Mouse (Mus musculus): ENCODE measurements around the gene Dusp8. TPM values are rescaled to one million over a fixed set of nuclear protein-coding genes. Genes with fewer than 3 reads are reported as not detected.

Gene Dusp8
- polyA plus RNA-seq (2015; fragmentation: Illumina TruSeq; extraction: RNeasy Lipid Tissue Mini Kit (QIAGEN cat#74804); ENCODE audit: low read depth, low replicate concordance) = 63.5 TPM

GRCm38 (mm10) chr7:142095183-142095931 lies at the start of gene Dusp8:
Dusp8 (minus strand) TSS chr7:142095843.

GRCm38 (mm10) chr7:142144507-142144906 lies 48.9 kb upstream of the Dusp8 start, which contains the start of gene Gm45337:
Gm45337 (minus strand) TSS chr7:142144607.

GRCm38 (mm10) chr7:142135934-142136333 lies 40.3 kb upstream of the Dusp8 start, which contains the start of gene Gm39115:
Gm39115 (minus strand) TSS chr7:142136034.

DNA sequence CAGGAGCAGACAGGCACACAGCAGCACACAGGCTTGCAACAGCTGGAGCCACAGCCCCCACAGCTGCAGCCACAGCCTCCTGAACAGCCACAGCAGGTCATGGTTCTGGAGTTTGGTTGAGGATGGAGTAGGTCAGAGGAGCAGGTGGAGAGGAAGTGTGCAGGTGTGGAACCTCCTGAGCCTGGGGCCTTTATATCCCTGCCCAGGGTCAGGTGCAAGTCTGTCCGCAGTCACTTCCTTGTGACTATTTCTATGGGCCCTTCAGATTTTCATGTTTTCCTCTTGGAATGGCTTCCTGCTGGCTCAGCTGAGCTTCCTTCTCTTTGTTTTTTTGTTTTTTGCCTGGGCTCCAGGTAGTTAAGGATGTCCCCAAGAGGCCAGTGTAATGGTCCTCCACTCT lies 25.0 kb upstream of the Dusp8 start, which contains the start of gene Gm45618:
Gene Gm45618, minus strand, starts transcription at position 101 of the 400 bp plus-strand sequence.

DNA sequence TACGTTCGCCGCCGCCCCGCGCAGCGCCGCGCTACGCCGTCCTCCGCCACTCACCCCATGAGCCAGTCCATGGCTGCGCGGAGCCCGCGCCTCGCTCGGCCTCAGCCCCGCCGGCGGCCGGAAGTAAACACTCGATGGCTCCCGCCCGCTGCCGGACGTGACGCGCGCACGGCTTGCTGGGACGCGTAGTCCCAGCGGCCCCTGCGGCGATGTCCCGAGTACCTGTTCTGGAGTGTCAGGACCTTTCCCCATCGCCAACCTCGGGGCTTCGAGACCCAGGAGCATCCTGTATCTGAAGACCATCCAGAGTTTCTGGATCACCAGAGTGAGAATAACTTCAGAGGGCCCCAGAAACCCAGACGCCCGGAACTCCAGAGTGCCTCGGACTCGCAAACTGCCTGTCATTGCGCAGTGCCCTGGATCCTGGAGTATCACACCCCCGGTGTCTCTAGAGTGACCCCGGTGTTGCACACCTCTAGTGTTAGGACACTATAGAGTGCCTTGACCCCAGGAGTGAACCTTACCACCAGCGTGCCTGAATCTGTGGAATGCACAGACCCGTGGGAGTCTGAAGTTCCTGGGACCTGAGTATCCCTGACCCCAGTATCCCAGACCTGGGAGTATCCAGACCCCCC lies 34.6 kb downstream of the Dusp8 start, which contains the start of gene Mob2:
Gene Mob2, minus strand, starts transcription at position 135 of the 635 bp plus-strand sequence.

Other genes with a start within 250 kb of the Dusp8 start
- 111 TPM for gene Tollip, start 177.3 kb downstream of the Dusp8 start, polyA plus RNA-seq (2015; fragmentation: Illumina TruSeq; extraction: RNeasy Lipid Tissue Mini Kit (QIAGEN cat#74804); ENCODE audit: low read depth, low replicate concordance)
- 129 TPM for gene Brsk2, start 146.1 kb downstream of the Dusp8 start, polyA plus RNA-seq (2015; fragmentation: Illumina TruSeq; extraction: RNeasy Lipid Tissue Mini Kit (QIAGEN cat#74804); ENCODE audit: low read depth, low replicate concordance)
- 41.2 TPM for gene Mob2, start 34.8 kb downstream of the Dusp8 start, polyA plus RNA-seq (2015; fragmentation: Illumina TruSeq; extraction: RNeasy Lipid Tissue Mini Kit (QIAGEN cat#74804); ENCODE audit: low read depth, low replicate concordance)
- gene Gm45618, start 24.9 kb upstream of the Dusp8 start, polyA plus RNA-seq (2015; fragmentation: Illumina TruSeq; extraction: RNeasy Lipid Tissue Mini Kit (QIAGEN cat#74804); ENCODE audit: low read depth, low replicate concordance) = not detected
- not detected for gene Gm39115, start 40.2 kb upstream of the Dusp8 start, polyA plus RNA-seq (2015; fragmentation: Illumina TruSeq; extraction: RNeasy Lipid Tissue Mini Kit (QIAGEN cat#74804); ENCODE audit: low read depth, low replicate concordance)
- gene Gm45337, start 48.8 kb upstream of the Dusp8 start, polyA plus RNA-seq (2015; fragmentation: Illumina TruSeq; extraction: RNeasy Lipid Tissue Mini Kit (QIAGEN cat#74804); ENCODE audit: low read depth, low replicate concordance) = not detected
- gene Gm29735, start 61.3 kb upstream of the Dusp8 start, polyA plus RNA-seq (2015; fragmentation: Illumina TruSeq; extraction: RNeasy Lipid Tissue Mini Kit (QIAGEN cat#74804); ENCODE audit: low read depth, low replicate concordance) = not detected
- not detected for gene Gm4553, start 69.9 kb upstream of the Dusp8 start, polyA plus RNA-seq (2015; fragmentation: Illumina TruSeq; extraction: RNeasy Lipid Tissue Mini Kit (QIAGEN cat#74804); ENCODE audit: low read depth, low replicate concordance)
- gene Krtap5-2, start 80.2 kb upstream of the Dusp8 start, polyA plus RNA-seq (2015; fragmentation: Illumina TruSeq; extraction: RNeasy Lipid Tissue Mini Kit (QIAGEN cat#74804); ENCODE audit: low read depth, low replicate concordance) = not detected
- gene Gm10153, start 94.5 kb upstream of the Dusp8 start, polyA plus RNA-seq (2015; fragmentation: Illumina TruSeq; extraction: RNeasy Lipid Tissue Mini Kit (QIAGEN cat#74804); ENCODE audit: low read depth, low replicate concordance) = not detected
- not detected for gene Krtap5-3, start 105.5 kb upstream of the Dusp8 start, polyA plus RNA-seq (2015; fragmentation: Illumina TruSeq; extraction: RNeasy Lipid Tissue Mini Kit (QIAGEN cat#74804); ENCODE audit: low read depth, low replicate concordance)
- gene Gm7579, start 116.0 kb upstream of the Dusp8 start, polyA plus RNA-seq (2015; fragmentation: Illumina TruSeq; extraction: RNeasy Lipid Tissue Mini Kit (QIAGEN cat#74804); ENCODE audit: low read depth, low replicate concordance) = not detected
- gene Krtap5-5, start 134.1 kb upstream of the Dusp8 start, polyA plus RNA-seq (2015; fragmentation: Illumina TruSeq; extraction: RNeasy Lipid Tissue Mini Kit (QIAGEN cat#74804); ENCODE audit: low read depth, low replicate concordance) = not detected
- not detected for gene Gm40460, start 145.2 kb upstream of the Dusp8 start, polyA plus RNA-seq (2015; fragmentation: Illumina TruSeq; extraction: RNeasy Lipid Tissue Mini Kit (QIAGEN cat#74804); ENCODE audit: low read depth, low replicate concordance)
- gene Gm2431, start 162.5 kb upstream of the Dusp8 start, polyA plus RNA-seq (2015; fragmentation: Illumina TruSeq; extraction: RNeasy Lipid Tissue Mini Kit (QIAGEN cat#74804); ENCODE audit: low read depth, low replicate concordance) = not detected
- not detected for gene Gm4559, start 178.5 kb upstream of the Dusp8 start, polyA plus RNA-seq (2015; fragmentation: Illumina TruSeq; extraction: RNeasy Lipid Tissue Mini Kit (QIAGEN cat#74804); ENCODE audit: low read depth, low replicate concordance)
- not detected for gene Krtap5-1, start 201.3 kb upstream of the Dusp8 start, polyA plus RNA-seq (2015; fragmentation: Illumina TruSeq; extraction: RNeasy Lipid Tissue Mini Kit (QIAGEN cat#74804); ENCODE audit: low read depth, low replicate concordance)
- gene Krtap5-4, start 207.7 kb upstream of the Dusp8 start, polyA plus RNA-seq (2015; fragmentation: Illumina TruSeq; extraction: RNeasy Lipid Tissue Mini Kit (QIAGEN cat#74804); ENCODE audit: low read depth, low replicate concordance) = not detected